Mouse (Mus musculus) yolk sac, embryonic 10.5 days (tissue): ENCODE results near the gene Ror2.
"Not testable (repeated sequence)": the region's sequence is repeated elsewhere in the genome, so short reads cannot be mapped to it uniquely, and the experiment has no call there.

Source experiments
- DNase-seq: peaks from one replicate; pipeline ENCODE4 v3.0.0-alpha.2; 2017; ENCODE audit warnings: low spot score

Gene Ror2

GRCm38 (mm10) chr13:53285756-53286361 is at the start of gene Ror2:
Ror2 (minus strand) TSS chr13:53286124.
- DNase-seq: peak; percentile 82

- no peak for DNase-seq
Measured at GRCm38 (mm10) chr13:53333769-53334168, 47.8 kb upstream of the Ror2 start.

- no peak for DNase-seq
Measured at GRCm38 (mm10) chr13:53330246-53330645, 44.3 kb upstream of the Ror2 start.

- no peak for DNase-seq
Measured at GRCm38 (mm10) chr13:53325531-53325930, 39.6 kb upstream of the Ror2 start.

GRCm38 (mm10) chr13:53323661-53324060 is 37.7 kb upstream of the Ror2 start:
- no peak for DNase-seq

- no peak for DNase-seq
Measured at GRCm38 (mm10) chr13:53320899-53321298, 35.0 kb upstream of the Ror2 start.

- DNase-seq: peak; percentile 63
Measured at GRCm38 (mm10) chr13:53316515-53317295, 30.8 kb upstream of the Ror2 start.

GRCm38 (mm10) chr13:53315757-53316156 is 29.8 kb upstream of the Ror2 start:
- not testable (repeated sequence) for DNase-seq

- no peak for DNase-seq
Measured at GRCm38 (mm10) chr13:53310442-53310841, 24.5 kb upstream of the Ror2 start.

- DNase-seq: peak; percentile 70
Measured at GRCm38 (mm10) chr13:53309661-53310160, 23.8 kb upstream of the Ror2 start.

GRCm38 (mm10) chr13:53309148-53309547 is 23.2 kb upstream of the Ror2 start:
- no peak for DNase-seq

GRCm38 (mm10) chr13:53306836-53307235 is 20.9 kb upstream of the Ror2 start:
- no peak for DNase-seq

GRCm38 (mm10) chr13:53305256-53305655 is 19.3 kb upstream of the Ror2 start:
- no peak for DNase-seq

- DNase-seq: no peak
Measured at GRCm38 (mm10) chr13:53302688-53303087, 16.8 kb upstream of the Ror2 start.

GRCm38 (mm10) chr13:53293065-53293464 is 7.1 kb upstream of the Ror2 start:
- DNase-seq: peak; percentile 47

- no peak for DNase-seq
Measured at GRCm38 (mm10) chr13:53292244-53292643, 6.3 kb upstream of the Ror2 start.

- peak; percentile 20 for DNase-seq
Measured at GRCm38 (mm10) chr13:53285261-53285755, 616 bp downstream of the Ror2 start.

- DNase-seq: no peak
Measured at GRCm38 (mm10) chr13:53284740-53285191, 1.2 kb downstream of the Ror2 start.

GRCm38 (mm10) chr13:53281604-53282396 is 4.1 kb downstream of the Ror2 start:
- DNase-seq: no peak

GRCm38 (mm10) chr13:53278908-53279307 is 7.0 kb downstream of the Ror2 start:
- no peak for DNase-seq

- DNase-seq: no peak
Measured at GRCm38 (mm10) chr13:53276381-53276780, 9.5 kb downstream of the Ror2 start.

- no peak for DNase-seq
Measured at GRCm38 (mm10) chr13:53275778-53276177, 10.1 kb downstream of the Ror2 start.
